In genomic region chr7:90426020-90427001, GRCm38 (mm10) we compare ENCODE assay signal across 8 mouse cellular contexts. TPM values are rescaled to one million over a fixed set of nuclear protein-coding genes. Genes with fewer than 3 reads are reported as not detected.
DNase-seq lines count a peak whose midpoint lies in the region; ATAC-seq and TF ChIP-seq lines count a peak whose summit lies in the region.

TSS of gene Ccdc89 (plus strand) at chr7:90426577.

- WGBS in heart, embryonic 11.5 days (ENCODE audit: insufficient replicate concordance): 16% methylated on average over 29 of the region's 29 CpGs
- WGBS in kidney, embryonic 14.5 days: 21% methylated on average over 29 of the region's 29 CpGs
- 26% methylated on average over 29 of the region's 29 CpGs for WGBS in limb, embryonic 13.5 days
- 21% methylated on average over 29 of the region's 29 CpGs for WGBS in midbrain, embryonic 14.5 days

- no peak within 1 kb of the TSS for H3K27ac ChIP-seq in embryonic fibroblast, embryonic 13.5 days (ENCODE audit: insufficient read depth, low read length)
- no peak within 1 kb of the TSS for H3K27ac ChIP-seq in heart, embryonic 11.5 days (ENCODE audit: low read depth, low read length)
- no peak within 1 kb of the TSS for H3K27ac ChIP-seq in kidney, embryonic 14.5 days (ENCODE audit: low read depth, low read length)
- no peak within 1 kb of the TSS for H3K27ac ChIP-seq in limb, embryonic 13.5 days
- H3K27ac ChIP-seq in midbrain, embryonic 14.5 days (replicated peaks; ENCODE audit: low read depth, low read length): peak within 1 kb of the TSS; percentile 64; the same call in 1 of the 2 replicates

- peak within 1 kb of the TSS; percentile 24 for H3K4me3 ChIP-seq in embryonic fibroblast, embryonic 13.5 days (ENCODE audit: insufficient read depth, low read length)
- peak within 1 kb of the TSS; percentile 48 for H3K4me3 ChIP-seq in heart, embryonic 11.5 days (ENCODE audit: low read depth, low read length)
- H3K4me3 ChIP-seq in kidney, embryonic 14.5 days (ENCODE audit: low read length): peak within 1 kb of the TSS; percentile 35
- peak within 1 kb of the TSS; percentile 42 for H3K4me3 ChIP-seq in limb, embryonic 13.5 days
- peak within 1 kb of the TSS; percentile 39 for H3K4me3 ChIP-seq in midbrain, embryonic 14.5 days (replicated peaks; ENCODE audit: low read depth, low read length)

- peak within 1 kb of the TSS; percentile 65 for H3K9ac ChIP-seq in heart, embryonic 11.5 days (ENCODE audit: low read depth, low read length)
- peak within 1 kb of the TSS; percentile 38 for H3K9ac ChIP-seq in kidney, embryonic 14.5 days (ENCODE audit: low read depth, low read length)
- H3K9ac ChIP-seq in limb, embryonic 13.5 days: peak within 1 kb of the TSS; percentile 55
- peak within 1 kb of the TSS; percentile 38 for H3K9ac ChIP-seq in midbrain, embryonic 14.5 days (replicated peaks; ENCODE audit: low read length)

- 0 out of 2 replicates have a peak, but pooled peaks have one; percentile 35 for TF ChIP-seq POLR2A in embryonic fibroblast, embryonic 13.5 days (IDR thresholded peaks at IDR 0.05; ENCODE audit: low read depth, low read length)

- H3K4me1 ChIP-seq in embryonic fibroblast, embryonic 13.5 days (ENCODE audit: control insufficient read depth, insufficient read depth, low read length): no peaks in the 10 kb centered on the region
- H3K4me1 ChIP-seq in heart, embryonic 11.5 days (ENCODE audit: control insufficient read depth, insufficient read depth, low read length): 0 out of 2 replicates have a peak, but pooled peaks cover 2% of the 10 kb centered on the region
- H3K4me1 ChIP-seq in kidney, embryonic 14.5 days (ENCODE audit: control insufficient read depth, insufficient read depth, low read length): no peaks in the 10 kb centered on the region
- 0 out of 2 replicates have a peak, but pooled peaks cover 6% of the 10 kb centered on the region for H3K4me1 ChIP-seq in limb, embryonic 13.5 days
- 0 out of 2 replicates have a peak, but pooled peaks cover 3% of the 10 kb centered on the region for H3K4me1 ChIP-seq in midbrain, embryonic 14.5 days (ENCODE audit: control insufficient read depth, insufficient read depth, low read length)

- no peaks in the 10 kb centered on the region for H3K36me3 ChIP-seq in heart, embryonic 11.5 days (ENCODE audit: control insufficient read depth, insufficient read depth, low read length)
- no peaks in the 10 kb centered on the region for H3K36me3 ChIP-seq in kidney, embryonic 14.5 days (ENCODE audit: control insufficient read depth, insufficient read depth, low read length)
- no peaks in the 10 kb centered on the region for H3K36me3 ChIP-seq in limb, embryonic 13.5 days
- H3K36me3 ChIP-seq in midbrain, embryonic 14.5 days (ENCODE audit: control insufficient read depth, insufficient read depth, low read length): no peaks in the 10 kb centered on the region

- no peaks in the 10 kb centered on the region for H3K27me3 ChIP-seq in heart, embryonic 11.5 days (ENCODE audit: control insufficient read depth, insufficient read depth, low read length)
- H3K27me3 ChIP-seq in kidney, embryonic 14.5 days (ENCODE audit: control insufficient read depth, insufficient read depth, low read length): no peaks in the 10 kb centered on the region
- no peaks in the 10 kb centered on the region for H3K27me3 ChIP-seq in limb, embryonic 13.5 days
- H3K27me3 ChIP-seq in midbrain, embryonic 14.5 days (ENCODE audit: control insufficient read depth, insufficient read depth, low read length): no peaks in the 10 kb centered on the region

- H3K4me2 ChIP-seq in heart, embryonic 11.5 days: peak within 1 kb of the TSS; percentile 82
- H3K4me2 ChIP-seq in kidney, embryonic 14.5 days (replicated peaks; ENCODE audit: low read depth, low read length): peak within 1 kb of the TSS; percentile 40
- H3K4me2 ChIP-seq in limb, embryonic 13.5 days (replicated peaks): peak within 1 kb of the TSS; percentile 67
- peak within 1 kb of the TSS; percentile 63 for H3K4me2 ChIP-seq in midbrain, embryonic 14.5 days (ENCODE audit: low read length)

- peak; percentile 97 for ATAC-seq in heart, embryonic 11.5 days (replicated peaks; ENCODE audit: insufficient number of reproducible peaks, low FRiP score, low TSS enrichment)
- ATAC-seq in kidney, embryonic 14.5 days (ENCODE audit: low FRiP score, low TSS enrichment): peak; percentile 100
- peak; percentile 100 for ATAC-seq in limb, embryonic 13.5 days (ENCODE audit: low FRiP score, low read depth)
- ATAC-seq in midbrain, embryonic 14.5 days (ENCODE audit: low FRiP score, low TSS enrichment): peak; percentile 100

- peak; percentile 40 to 44 for DNase-seq in B cell, adult 2 months
- peak; percentile 99 for DNase-seq in brain, adult 2 months (ENCODE audit: low read depth, low spot score)
- peak; percentile 93 for DNase-seq in midbrain, embryonic 14.5 days
- peak; percentile 44 to 53 for DNase-seq in spleen, postnatal 36 days (ENCODE audit: low spot score in 2 of 2)

- no peak for TF ChIP-seq CTCF in embryonic fibroblast, embryonic 13.5 days (IDR thresholded peaks at IDR 0.05; ENCODE audit: borderline replicate concordance, insufficient read depth, low read length)

- H3K9me3 ChIP-seq in heart, embryonic 11.5 days (replicated peaks; ENCODE audit: control insufficient read depth, low read length): no peaks in the 10 kb centered on the region
- no peaks in the 10 kb centered on the region for H3K9me3 ChIP-seq in kidney, embryonic 14.5 days (ENCODE audit: control insufficient read depth, low read length)
- H3K9me3 ChIP-seq in limb, embryonic 13.5 days: no peaks in the 10 kb centered on the region
- H3K9me3 ChIP-seq in midbrain, embryonic 14.5 days (ENCODE audit: control insufficient read depth, low read length): no peaks in the 10 kb centered on the region

RNA-seq across cellular contexts. Expression of gene Ccdc89, which starts in this region (rescaled TPM):
- 0.38 and 0.83 TPM in 2 replicates for polyA plus RNA-seq in embryonic fibroblast, embryonic 13.5 days (2011; ENCODE audit: insufficient read length, low read depth, missing spikeins)
- polyA plus RNA-seq in heart, embryonic 11.5 days (2014; fragmentation: Nextera tagmentation; extraction: Ambion mirVana): 0.64 and 1.2 TPM in 2 replicates
- 1.8 and 2.4 TPM in 2 replicates for polyA plus RNA-seq in kidney, embryonic 14.5 days (2014; fragmentation: Nextera tagmentation; extraction: Ambion mirVana)
- polyA plus RNA-seq in limb, embryonic 13.5 days (2015; fragmentation: Nextera tagmentation; extraction: Ambion mirVana): 1.9 and 2.0 TPM in 2 replicates
- 2.7 TPM in 2 replicates for polyA plus RNA-seq in midbrain, embryonic 14.5 days (2014; fragmentation: Nextera tagmentation; extraction: Ambion mirVana)

Comparison
In these comparisons a context has a peak if more than half of its experiments do, and no peak if none do; other contexts are left out.
1. DNase-seq: peak in every context shown above with its lines; median percentile 99 in brain, adult 2 months; 93 in midbrain, embryonic 14.5 days; 48 in spleen, postnatal 36 days; 42 in B cell, adult 2 months.